Mouse (Mus musculus) ES-CJ7 (cell line): ENCODE measurements at regions not wholly inside any gene's neighbourhood (a gene's known extent, or its start where the extent isn't known, plus 50 kb on each side); places are given as distances from the start of the nearest gene placed in this dataset.

ENCODE experiments used
- DNase-seq: peaks from one replicate; pipeline ENCODE4 v3.0.0; 2011; ENCODE audit warnings: low read depth, low spot score

DNA sequence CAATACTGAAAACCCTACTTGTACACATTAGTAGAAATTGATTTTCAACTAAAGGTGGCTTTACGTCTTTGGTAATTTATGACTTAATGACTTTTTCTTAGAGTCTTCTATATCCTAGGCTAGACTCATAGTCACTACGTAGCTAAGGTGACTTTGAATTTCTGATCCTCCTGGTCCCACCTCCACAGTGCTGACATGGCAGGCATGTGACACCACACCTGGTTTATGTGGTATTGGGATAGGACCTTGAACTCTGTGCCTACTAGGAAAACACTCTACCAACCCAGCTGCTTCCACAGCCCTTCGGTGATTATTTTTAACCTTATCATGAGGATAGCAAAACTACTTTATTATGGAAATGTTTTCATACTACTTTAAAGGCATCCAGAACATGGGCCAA is 51.5 kb upstream of the D7Ertd443e start:
- no peak for DNase-seq

DNA sequence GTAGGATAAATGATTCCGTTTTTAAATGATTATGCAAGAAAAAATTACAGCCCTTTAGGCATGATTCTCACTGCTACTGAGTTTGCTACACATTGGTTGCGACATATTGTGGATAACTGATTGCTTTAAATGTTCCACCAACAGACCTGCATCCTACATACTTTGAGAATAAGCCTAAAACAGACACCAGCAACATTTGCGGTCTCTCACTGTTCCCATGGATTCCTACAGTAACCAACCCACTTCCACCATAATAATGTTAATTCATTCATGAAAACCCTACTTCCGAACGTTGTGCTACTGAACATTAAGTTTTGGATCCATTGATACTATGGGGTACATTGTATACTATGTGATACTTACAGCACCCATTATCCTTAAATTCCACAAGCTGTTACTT is 53.8 kb upstream of the D7Ertd443e start:
- DNase-seq = no peak

DNA sequence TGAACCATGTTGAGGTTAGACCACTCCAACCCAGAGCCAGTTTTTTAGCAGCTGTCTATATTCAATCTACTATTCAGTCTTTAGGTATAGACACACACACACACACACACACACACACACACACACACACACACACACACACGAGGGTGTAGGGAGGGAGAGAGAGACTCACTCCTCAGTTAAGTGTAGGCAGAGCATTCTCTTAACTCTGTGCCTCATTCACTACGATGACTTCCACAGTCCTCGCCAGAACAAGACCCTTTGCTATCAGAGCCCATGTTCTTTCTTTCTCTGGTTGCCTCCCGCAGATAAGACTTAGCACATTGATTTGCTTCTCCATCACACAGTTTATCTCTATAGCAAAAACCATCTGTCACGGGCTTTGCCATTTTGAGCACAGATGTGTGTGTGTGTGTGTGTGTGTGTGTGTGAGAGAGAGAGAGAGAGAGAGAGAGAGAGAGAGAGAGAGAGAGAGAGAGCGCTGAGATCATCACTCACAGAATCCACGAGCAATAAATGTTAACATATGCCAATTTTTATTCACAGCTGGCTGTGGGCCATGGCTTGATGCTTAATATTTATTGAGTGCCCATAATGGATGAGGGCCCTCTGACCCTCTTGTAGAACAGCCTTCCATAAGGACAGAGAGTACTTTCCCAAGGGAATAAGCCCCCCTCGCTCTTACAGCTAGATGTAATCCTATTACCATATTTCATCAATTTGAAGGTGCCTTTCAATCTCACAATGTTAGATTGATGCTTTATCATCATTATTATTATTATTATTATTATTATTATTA is 59.7 kb upstream of the D7Ertd443e start:
- DNase-seq = no peak

DNA sequence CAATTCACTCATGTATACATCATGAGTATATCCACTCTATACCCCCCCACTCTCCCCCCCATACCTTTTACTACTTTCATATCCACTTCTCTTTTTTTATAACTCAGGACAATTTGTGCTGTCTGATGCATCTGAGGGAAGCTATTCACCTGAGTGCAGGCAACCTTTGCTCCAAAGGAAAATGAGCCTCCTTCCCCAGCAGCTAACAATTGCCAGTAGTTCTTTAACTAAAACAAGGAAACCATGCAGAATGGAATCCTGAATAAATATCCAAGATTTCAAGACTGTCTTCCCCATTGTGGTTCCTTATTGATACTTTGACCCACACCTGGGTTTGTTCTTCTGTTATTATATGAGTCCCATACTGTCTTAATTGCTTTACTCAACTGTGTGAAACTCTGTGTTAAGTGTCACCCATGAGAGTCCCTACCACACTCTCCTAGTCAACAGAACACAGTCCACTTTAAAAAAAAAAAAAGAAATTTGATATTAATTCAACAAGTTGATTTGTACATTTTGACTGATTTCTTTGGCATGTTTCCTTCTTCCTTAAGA is 62.3 kb upstream of the D7Ertd443e start:
- DNase-seq = no peak

DNA sequence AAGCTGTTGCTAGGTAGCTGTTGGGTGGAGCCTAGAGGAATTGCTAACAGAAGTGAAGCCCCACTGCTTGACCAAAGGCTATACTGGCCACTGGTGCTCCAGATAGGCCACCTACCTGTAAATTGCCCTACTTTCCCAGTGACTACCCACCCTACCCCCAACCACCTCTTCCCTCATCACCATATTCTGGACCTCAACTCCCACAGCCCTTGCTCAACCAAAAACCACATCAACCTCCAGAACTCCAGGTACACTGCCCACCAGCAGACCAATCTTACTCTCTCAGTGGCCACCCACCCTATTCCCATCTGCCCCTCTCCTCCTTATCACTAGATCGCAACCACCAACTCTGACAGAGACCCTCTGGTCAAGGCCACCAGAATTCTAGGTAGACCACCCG is 63.4 kb upstream of the D7Ertd443e start:
- DNase-seq = no peak

DNA sequence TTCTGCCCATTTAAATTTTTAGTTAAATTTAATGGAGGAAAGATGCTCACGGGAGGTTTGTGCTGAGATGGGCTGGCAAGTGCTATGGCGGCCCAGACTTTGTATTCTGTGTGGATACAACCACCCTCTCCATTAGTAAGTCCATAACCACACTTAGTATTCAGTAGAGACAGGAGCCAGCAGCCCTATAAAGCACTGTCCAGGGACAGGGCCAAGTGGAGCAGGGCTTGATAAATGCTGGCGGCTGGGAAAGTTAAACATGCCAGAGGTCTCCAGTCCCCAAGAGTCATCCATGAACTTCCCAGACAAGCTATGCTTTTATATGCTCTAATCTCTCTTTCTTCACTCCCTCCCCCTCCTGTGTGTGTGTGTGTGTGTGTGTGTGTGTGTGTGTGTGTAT is 77.2 kb upstream of the D7Ertd443e start:
- DNase-seq = no peak

DNA sequence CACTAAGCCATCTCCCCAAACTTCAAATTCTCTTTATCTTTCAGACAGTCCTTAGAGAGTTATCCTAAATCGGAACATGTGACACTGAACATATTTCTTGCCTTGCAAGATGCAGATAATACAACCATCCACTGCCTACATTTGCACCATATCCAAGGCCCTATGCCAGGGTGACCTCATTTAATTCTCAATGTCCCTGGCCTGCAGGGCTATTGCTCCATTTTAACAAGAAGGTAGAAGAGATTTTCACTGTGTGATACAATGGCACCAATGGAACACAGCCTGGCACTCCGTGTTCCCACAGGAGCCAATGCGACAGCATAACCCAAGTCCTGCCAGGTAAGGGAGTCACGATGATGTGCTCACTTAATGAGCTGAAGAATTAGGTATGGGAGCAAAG is 77.9 kb upstream of the D7Ertd443e start:
- DNase-seq = no peak

DNA sequence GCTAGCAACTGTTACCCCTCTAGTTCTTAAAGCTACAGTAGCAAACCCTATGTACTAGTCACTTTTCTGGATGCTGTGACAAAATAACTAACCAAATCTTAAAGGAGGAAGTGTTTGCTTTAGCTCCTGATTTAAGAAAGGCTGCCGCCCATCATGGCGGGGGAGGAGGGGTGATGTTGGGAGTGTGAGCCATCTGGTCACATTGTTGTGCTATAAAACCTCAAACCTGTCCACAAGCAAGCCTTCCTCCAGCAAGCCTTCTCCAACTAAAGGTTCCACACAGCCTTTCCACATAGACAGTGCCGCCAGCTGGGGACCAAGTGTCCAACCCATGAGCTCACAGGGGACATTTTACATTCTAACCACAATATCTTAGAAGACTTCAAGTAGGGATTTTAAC is 81.8 kb upstream of the D7Ertd443e start:
- DNase-seq = no peak

DNA sequence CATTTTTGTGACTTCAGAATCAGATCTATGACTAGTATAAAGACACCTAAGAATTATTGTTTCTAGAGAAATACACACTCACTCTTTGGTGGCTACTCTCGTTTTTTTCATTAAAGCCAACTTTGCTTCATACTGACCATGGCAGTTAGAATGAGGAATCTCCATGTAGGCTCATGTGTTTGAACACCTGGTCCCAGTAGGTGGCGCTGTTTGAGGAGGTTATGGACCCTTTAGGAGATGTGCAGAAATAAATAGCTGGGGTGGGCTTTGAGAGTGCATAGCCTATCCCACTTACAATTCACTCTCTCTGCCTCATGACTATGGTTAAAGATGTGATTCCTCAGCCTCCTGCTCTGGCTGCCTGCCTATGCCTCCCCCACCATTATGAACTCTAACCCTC is 85.8 kb upstream of the D7Ertd443e start:
- peak; percentile 49 for DNase-seq

DNA sequence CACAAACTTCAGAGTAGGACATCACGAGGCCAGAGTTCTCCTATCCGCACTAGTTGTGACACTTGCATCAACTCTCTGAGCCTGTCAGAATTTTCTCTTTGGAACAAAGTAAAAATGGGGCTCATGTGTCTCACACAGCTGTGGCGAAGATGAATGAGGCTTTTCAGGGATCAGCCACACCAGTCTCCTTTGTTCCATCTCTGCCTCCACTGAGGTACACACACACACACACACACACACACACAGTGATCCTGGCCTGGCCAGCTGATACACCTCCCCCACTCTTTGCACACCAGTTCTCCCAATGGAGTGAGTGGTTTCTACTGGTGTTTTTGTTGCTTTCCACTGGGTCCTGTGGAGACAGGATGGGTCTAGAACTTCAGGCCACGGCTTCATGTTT is 105.9 kb upstream of the D7Ertd443e start:
- DNase-seq = no peak

DNA sequence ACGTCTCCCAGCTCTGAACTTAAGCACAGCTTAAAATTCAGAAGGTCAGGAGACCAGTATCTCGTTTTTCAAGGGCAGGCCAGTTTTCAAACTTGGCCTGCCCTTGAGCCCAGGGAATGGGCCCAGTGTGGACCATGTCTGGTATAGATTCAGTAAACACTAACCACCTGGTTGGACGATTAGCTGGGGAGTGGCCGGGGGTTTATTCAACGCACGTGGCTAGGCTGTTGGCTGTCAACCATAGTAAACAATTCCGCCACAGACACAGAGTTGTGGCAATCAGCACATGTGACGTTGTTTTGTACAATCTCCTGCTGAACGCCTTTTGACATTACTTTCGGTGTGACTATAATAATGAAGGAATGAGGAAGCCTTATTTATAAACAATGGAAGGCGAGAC is 111.8 kb upstream of the D7Ertd443e start:
- DNase-seq = no peak

DNA sequence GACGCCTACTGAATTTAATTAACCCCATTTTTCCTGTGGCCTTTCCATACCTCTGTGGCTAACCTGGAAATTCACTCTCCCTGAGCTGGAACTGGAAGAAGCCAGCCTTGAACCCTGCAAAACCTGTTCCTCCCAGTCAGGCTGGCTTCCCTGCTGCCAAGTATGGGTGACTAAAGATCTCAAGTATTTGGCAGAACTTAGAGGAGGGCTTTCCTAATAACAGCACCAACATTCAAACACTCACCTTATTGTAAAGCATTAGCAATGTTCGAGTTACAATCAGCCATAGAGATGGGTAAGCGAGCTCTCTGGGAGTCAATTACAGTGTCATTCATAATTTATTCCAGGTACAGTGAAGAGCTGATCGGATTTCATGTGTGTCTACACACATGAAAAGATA is 112.4 kb upstream of the D7Ertd443e start:
- no peak for DNase-seq

DNA sequence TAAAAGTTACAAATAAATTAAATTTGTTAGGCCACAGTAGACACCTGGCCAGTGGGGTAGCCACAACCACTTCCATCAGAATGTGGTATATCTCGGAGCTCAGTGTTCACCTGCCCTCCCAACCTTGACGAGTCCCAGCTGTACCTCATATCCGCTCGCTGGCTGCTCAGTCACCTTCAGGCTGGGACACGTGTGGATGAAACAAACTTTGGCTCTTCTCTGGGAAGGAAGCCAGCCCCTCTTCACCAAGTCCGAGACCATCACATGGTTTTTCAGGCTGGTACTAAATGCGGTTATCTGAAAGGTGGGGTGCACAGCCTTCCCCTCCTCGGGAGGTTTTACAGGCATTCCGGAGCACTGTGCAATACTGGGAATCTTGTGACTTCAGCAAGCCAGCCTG is 113.3 kb upstream of the D7Ertd443e start:
- no peak for DNase-seq

DNA sequence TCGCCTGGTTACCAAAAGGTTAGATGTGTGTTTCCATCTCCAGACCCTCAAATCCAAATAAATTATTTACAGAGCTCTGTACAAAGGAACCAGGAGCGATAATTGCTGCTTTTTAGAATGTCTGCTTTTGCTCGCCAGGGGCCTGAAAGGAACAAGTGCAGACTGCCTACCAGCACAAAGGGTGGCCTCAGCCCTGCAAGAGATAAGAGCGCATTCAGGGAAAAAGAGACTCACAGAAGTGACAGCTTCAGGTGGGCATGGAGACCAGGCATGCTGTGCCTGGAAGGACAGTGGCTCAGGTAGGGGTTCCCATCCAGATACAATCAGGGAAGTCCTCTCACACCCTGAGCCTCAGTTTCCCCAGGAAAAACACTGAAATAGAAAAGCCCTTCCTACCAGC is 114.0 kb upstream of the D7Ertd443e start:
- no peak for DNase-seq

DNA sequence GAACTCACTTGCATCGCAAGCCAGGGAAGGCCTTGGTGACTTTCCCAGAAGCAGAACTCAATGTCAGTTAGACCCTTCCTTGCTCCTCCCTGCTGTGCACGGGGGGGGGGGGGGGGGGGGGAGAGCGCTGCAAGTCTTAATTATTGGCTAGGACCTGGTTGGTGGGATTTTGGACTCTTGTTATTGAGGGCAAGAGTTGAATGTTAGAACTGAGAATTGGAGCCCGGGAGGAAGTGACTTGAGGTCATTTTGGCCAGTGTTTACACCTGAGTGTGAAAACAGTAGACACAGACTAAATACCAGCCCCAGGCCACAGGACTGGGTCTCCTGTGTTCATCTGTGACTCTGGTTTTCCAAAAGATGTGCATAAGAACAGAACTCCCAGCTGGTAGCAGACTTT is 114.7 kb upstream of the D7Ertd443e start:
- DNase-seq = no peak

DNA sequence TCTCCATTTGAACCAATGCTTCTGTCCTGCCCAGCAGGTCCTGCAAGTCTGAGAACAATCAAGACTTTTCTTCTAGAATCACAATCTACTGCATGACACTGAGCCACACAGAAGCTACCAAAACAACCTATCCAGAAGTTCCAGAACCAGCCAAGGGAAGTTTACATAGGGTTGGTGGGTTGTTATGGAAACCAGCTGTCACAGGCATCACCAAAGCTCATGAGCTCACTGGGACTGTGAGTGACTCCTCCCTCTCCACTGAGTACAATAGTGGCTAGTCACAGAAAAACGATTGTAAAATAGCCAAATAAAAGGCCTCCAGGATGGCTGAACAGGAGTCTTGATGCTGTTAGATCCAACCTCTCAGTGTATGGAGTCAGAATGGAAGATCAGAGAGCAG is 115.6 kb upstream of the D7Ertd443e start:
- no peak for DNase-seq

DNA sequence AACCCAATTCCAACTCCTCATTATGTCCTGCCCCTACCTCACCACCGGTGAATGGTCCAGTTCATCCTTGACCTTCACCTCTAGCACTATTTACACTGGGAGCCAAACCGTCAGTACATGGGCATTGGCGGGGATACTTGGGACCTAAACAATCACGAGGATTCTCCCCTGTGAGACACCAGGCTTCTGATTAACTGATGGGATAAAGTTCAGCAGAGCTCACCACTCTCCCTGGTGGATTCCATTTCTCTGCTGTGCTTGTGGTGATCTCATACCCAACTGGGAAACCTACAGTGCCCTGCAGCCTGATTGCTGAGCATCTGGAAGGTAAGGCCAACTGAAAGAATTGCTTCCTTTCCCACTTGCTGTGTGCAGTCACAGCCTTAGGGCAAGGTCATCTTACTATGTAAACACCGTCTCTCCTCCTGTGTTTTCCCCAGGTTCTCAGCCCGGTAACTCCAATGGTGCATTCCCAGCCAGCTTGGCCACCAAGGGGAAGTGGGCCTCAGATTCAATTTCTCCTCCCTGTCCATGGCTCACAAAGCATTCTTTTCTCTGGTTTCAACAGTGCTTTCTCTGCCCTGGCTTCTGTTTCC is 125.0 kb upstream of the D7Ertd443e start:
- no peak for DNase-seq

DNA sequence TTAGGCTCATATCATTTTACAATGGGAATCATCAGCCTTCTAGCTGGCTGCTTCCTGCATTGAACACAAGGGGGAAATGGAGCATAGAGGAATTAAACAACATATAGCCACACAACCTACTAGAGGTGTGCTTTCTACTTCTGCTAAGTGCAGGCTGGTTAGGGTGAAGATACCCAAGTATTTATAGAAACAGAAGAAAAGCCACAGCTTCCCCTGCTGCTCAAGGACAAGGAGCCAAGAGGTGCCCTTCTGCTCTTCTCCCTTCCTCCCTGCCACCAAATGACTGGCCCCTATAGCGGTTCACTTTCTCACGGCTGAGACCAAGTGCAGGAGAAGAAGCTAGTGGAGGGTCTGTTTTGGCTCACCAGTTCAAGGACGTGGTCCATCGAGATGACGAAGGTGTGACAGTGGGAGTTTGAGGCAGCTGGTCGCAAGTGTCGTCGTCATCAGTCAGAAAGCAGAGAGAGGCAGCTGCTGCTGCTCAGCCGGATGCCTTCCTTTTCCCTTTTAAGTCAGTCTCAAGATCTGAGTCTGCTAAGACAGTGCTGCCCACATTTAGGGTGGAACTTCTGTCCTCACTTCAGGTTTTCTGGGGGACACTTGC is 134.0 kb upstream of the D7Ertd443e start:
- DNase-seq = no peak

DNA sequence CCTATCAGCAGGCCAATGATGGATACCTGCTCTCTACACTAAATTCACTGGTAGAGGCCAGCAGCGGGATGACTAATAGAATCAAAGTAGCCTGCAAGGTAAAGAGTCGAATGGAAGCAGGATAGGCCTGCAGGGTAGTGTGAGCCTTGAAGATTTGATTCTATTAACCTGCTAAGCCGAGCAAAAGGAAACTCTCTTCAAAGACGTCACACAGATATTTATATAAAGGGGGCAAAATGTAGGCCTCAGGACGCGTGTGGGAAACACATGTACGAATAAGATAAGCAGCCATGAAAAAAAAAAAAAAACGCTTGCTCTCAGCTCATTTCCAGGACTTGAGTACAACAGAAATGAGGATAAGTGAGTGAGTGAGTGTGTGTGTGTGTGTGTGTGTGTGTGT is 138.4 kb upstream of the D7Ertd443e start:
- no peak for DNase-seq

DNA sequence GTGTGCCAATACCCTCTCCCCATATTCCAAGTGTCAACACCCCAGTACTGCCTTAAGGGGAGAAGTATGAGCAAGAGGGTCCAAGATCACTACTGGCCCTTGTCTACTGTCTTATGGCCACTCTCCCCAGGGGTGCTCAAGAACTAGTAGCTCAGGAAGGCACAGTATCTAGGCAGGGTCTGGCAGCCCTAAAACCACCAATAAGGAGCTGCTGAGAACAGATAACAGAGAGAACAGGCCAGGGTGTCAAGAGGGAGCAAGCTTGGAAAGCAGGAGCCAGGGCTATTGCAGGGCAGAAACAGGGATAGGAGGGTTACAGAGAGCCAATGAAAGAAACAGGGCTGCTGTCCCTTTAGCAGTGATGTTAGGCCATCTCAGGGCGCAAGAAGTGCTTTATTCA is 139.6 kb upstream of the D7Ertd443e start:
- DNase-seq = no peak

DNA sequence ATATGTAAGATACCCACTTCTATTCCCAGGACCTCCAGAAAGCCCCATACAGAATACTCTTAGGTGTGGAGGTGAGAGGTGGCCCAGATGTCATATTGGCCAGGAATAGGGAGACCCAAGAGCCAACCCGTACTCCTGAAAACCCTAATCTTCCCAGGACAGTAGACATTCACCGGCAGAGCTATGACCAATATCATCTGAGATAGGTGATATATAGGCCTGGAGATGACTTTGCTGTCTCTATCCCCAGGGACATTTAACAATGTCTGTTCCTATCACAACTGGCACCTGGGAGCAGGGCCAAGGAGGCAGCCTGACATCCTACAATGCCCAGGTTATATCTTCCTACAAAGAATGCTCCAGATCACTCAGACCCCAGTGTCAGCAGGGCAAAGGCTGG is 140.0 kb upstream of the D7Ertd443e start:
- no peak for DNase-seq

DNA sequence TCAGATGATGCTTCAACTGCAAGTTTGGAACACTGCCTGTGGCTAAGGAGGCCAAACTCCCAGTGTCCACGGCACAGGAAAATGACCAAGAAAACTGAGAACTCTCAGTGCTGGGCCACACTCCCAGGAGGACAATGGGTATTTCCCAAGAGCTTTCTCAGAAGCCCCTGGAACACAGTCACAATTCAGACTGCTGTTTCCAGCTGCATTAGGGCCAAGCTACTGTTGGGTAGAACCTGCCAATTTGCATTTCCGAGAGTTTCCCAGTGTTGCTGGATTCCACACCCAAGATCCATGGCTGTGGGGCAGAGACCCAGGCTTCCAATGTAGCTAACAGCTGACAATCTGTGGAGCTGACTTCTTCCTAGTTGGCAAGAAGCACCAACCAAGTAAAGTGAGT is 141.9 kb upstream of the D7Ertd443e start:
- DNase-seq = no peak

DNA sequence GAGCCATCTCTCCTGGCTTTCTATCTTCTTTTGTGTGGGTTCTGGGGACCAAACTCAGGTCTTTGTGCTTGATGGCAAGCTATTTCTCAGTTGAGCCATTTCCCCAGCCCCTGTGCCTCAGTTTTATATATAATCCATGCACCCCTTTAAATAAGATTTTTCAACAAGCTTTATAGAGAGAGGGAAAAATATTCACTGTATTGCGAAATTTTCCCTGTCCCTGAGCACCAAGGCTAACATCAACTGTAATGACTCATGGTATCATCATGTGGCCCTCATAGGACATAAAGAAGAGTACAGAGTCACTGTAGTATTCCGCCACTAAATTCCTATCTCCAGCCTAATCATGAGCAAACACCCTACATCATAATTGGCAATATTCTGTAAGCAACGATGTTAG is 142.4 kb upstream of the Dock1 start:
- DNase-seq = no peak
